Mouse (Mus musculus): ENCODE data around the gene Sbf2. TPM values are rescaled to one million over a fixed set of nuclear protein-coding genes. Genes with fewer than 3 reads are reported as not detected.
"Not testable (repeated sequence)": the region's sequence is repeated elsewhere in the genome, so short reads cannot be mapped to it uniquely, and the experiment has no call there.

Sbf2 gene
- total RNA-seq, 2 experiments from 2014 or later: 0.35 TPM; not detected in 1

GRCm38 (mm10) chr7:110593991-110594390 is 20.7 kb downstream of the Sbf2 start:
- not testable (repeated sequence) for ATAC-seq (replicated peaks; ENCODE audit: low FRiP score, low TSS enrichment, poor library complexity, severe bottlenecking)

- ATAC-seq (replicated peaks; ENCODE audit: low FRiP score, low TSS enrichment, poor library complexity, severe bottlenecking): no peak
Measured at GRCm38 (mm10) chr7:110587721-110588120, 27.0 kb downstream of the Sbf2 start.

GRCm38 (mm10) chr7:110585250-110585649 is 29.5 kb downstream of the Sbf2 start:
- ATAC-seq (replicated peaks; ENCODE audit: low FRiP score, low TSS enrichment, poor library complexity, severe bottlenecking): no peak

- 0 out of 2 replicates have a peak, but pooled peaks have one; percentile 26 for ATAC-seq (replicated peaks; ENCODE audit: low FRiP score, low TSS enrichment, poor library complexity, severe bottlenecking)
Measured at GRCm38 (mm10) chr7:110584159-110584558, 30.6 kb downstream of the Sbf2 start.

GRCm38 (mm10) chr7:110583705-110584104 is 31.0 kb downstream of the Sbf2 start:
- no peak for ATAC-seq (replicated peaks; ENCODE audit: low FRiP score, low TSS enrichment, poor library complexity, severe bottlenecking)

GRCm38 (mm10) chr7:110565815-110566549 is 48.7 kb downstream of the Sbf2 start:
- ATAC-seq (replicated peaks; ENCODE audit: low FRiP score, low TSS enrichment, poor library complexity, severe bottlenecking): no peak

- ATAC-seq (replicated peaks; ENCODE audit: low FRiP score, low TSS enrichment, poor library complexity, severe bottlenecking): no peak
Measured at GRCm38 (mm10) chr7:110561647-110562046, 53.1 kb downstream of the Sbf2 start.

GRCm38 (mm10) chr7:110557001-110557400 is 57.7 kb downstream of the Sbf2 start:
- ATAC-seq (replicated peaks; ENCODE audit: low FRiP score, low TSS enrichment, poor library complexity, severe bottlenecking): no peak

GRCm38 (mm10) chr7:110556221-110556620 is 58.5 kb downstream of the Sbf2 start:
- no peak for ATAC-seq (replicated peaks; ENCODE audit: low FRiP score, low TSS enrichment, poor library complexity, severe bottlenecking)

- no peak for ATAC-seq (replicated peaks; ENCODE audit: low FRiP score, low TSS enrichment, poor library complexity, severe bottlenecking)
Measured at GRCm38 (mm10) chr7:110555260-110555659, 59.5 kb downstream of the Sbf2 start.

- no peak for ATAC-seq (replicated peaks; ENCODE audit: low FRiP score, low TSS enrichment, poor library complexity, severe bottlenecking)
Measured at GRCm38 (mm10) chr7:110548268-110548667, 66.5 kb downstream of the Sbf2 start.

- no peak for ATAC-seq (replicated peaks; ENCODE audit: low FRiP score, low TSS enrichment, poor library complexity, severe bottlenecking)
Measured at GRCm38 (mm10) chr7:110543341-110543740, 71.4 kb downstream of the Sbf2 start.

GRCm38 (mm10) chr7:110539266-110539665 is 75.5 kb downstream of the Sbf2 start:
- no peak for ATAC-seq (replicated peaks; ENCODE audit: low FRiP score, low TSS enrichment, poor library complexity, severe bottlenecking)

- ATAC-seq (replicated peaks; ENCODE audit: low FRiP score, low TSS enrichment, poor library complexity, severe bottlenecking): not testable (repeated sequence)
Measured at GRCm38 (mm10) chr7:110530295-110530694, 84.4 kb downstream of the Sbf2 start.

GRCm38 (mm10) chr7:110525090-110525775 is 89.5 kb downstream of the Sbf2 start:
- no peak for ATAC-seq (replicated peaks; ENCODE audit: low FRiP score, low TSS enrichment, poor library complexity, severe bottlenecking)

- ATAC-seq (replicated peaks; ENCODE audit: low FRiP score, low TSS enrichment, poor library complexity, severe bottlenecking): no peak
Measured at GRCm38 (mm10) chr7:110516241-110517220, 98.2 kb downstream of the Sbf2 start.

GRCm38 (mm10) chr7:110514131-110514530 is 100.6 kb downstream of the Sbf2 start:
- no peak for ATAC-seq (replicated peaks; ENCODE audit: low FRiP score, low TSS enrichment, poor library complexity, severe bottlenecking)

GRCm38 (mm10) chr7:110498653-110499052 is 116.1 kb downstream of the Sbf2 start:
- ATAC-seq (replicated peaks; ENCODE audit: low FRiP score, low TSS enrichment, poor library complexity, severe bottlenecking): no peak

- no peak for ATAC-seq (replicated peaks; ENCODE audit: low FRiP score, low TSS enrichment, poor library complexity, severe bottlenecking)
Measured at GRCm38 (mm10) chr7:110491038-110491437, 123.7 kb downstream of the Sbf2 start.

GRCm38 (mm10) chr7:110485051-110485450 is 129.7 kb downstream of the Sbf2 start:
- ATAC-seq (replicated peaks; ENCODE audit: low FRiP score, low TSS enrichment, poor library complexity, severe bottlenecking): no peak

Data from megakaryocyte-erythroid progenitor cell, adult 5-6 weeks (primary cell).